Mouse (Mus musculus): ENCODE results near the gene Sept11. TPM values are rescaled to one million over a fixed set of nuclear protein-coding genes. Genes with fewer than 3 reads are reported as not detected.

The Sept11 gene
- total and polyA plus RNA-seq, 3 experiments = 72.3 to 138 (median 78.5) TPM

DNA sequence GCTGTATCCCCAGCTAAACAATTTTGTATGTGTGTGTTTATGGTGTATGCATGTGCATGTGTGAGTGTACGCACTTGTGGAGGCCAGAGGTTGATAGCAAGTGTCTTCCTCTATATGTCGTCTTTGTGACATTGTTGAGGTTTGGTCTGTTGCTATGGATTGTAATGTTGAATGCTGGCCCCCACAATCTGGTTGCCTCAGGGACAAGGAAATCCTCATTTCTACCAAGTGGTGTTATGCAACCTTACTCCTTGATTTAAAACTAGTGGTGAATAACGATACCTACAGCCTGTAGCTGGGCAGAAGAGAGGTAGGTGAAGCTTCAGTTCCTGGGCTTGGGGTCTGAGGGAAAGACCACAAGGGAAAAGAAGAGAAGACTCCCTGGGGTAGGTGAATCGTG is 7.3 kb upstream of the Sept11 start:
- in situ Hi-C loops (cut with MboI; ENCODE audit: low pct_ligation_motif_present, low pct_unique_long_range_greater_than_20kb, low sequenced_read_pairs) (no loop called here), dilution Hi-C loops (cut with MboI; ENCODE audit: extremely low pct_ligation_motif_present, extremely low pct_unique_long_range_greater_than_20kb, low sequenced_read_pairs) (no loop called here)
- no peak overlapping the region for H3K27ac ChIP-seq (ENCODE audit: insufficient read depth, low read depth)
- no peak for DNase-seq (ENCODE audit: extremely low read depth)
- H3K4me3 ChIP-seq (replicated peaks in 1 of 3; ENCODE audit: low read depth in 2 of 3, low read length in 2 of 3, poor library complexity in 1 of 3) = no peak overlapping the region
- no peak overlapping the region for H3K9ac ChIP-seq (ENCODE audit: insufficient read depth, low read depth)
- H3K36me3 ChIP-seq (replicated peaks in 1 of 2; ENCODE audit: control insufficient read depth in 1 of 2, insufficient read depth in 1 of 2, low read length in 1 of 2) = no peaks in the 10 kb centered on the region
- peaks cover 0 to 2% of the 10 kb centered on the region in 2 experiments; a peak in 2 of 4 replicates for H3K4me1 ChIP-seq (ENCODE audit: control insufficient read depth in 1 of 2, insufficient read depth in 2 of 2)
- H3K79me2 ChIP-seq (replicated peaks; ENCODE audit: control insufficient read depth, extremely low read depth, insufficient read depth, poor library complexity, severe bottlenecking) = no peaks in the 10 kb centered on the region
- H3K9me3 ChIP-seq (replicated peaks; ENCODE audit: low read length) = no peaks in the 10 kb centered on the region
- H3K27me3 ChIP-seq (replicated peaks) = no peaks in the 10 kb centered on the region
- TF ChIP-seq JUN (IDR thresholded peaks at IDR 0.05; ENCODE audit: insufficient read depth, low read depth, low read length) = no peak
- TF ChIP-seq ETS1 (conservative IDR thresholded peaks at IDR 0.05; ENCODE audit: low read depth, low read length) = no peak
- no peak for TF ChIP-seq HCFC1 (IDR thresholded peaks at IDR 0.05; ENCODE audit: low read depth, low read length)
- no peak for TF ChIP-seq SMC3 (IDR thresholded peaks at IDR 0.05; ENCODE audit: low read depth, low read length)
- TF ChIP-seq IRF4 (IDR thresholded peaks at IDR 0.05; ENCODE audit: low read depth, low read length) = no peak
- TF ChIP-seq BHLHE40 (IDR thresholded peaks at IDR 0.05; ENCODE audit: low read depth, low read length) = no peak
- TF ChIP-seq TBP (conservative IDR thresholded peaks at IDR 0.05; ENCODE audit: low read depth, low read length) = no peak
- TF ChIP-seq E2F4 (IDR thresholded peaks at IDR 0.05; ENCODE audit: insufficient replicate concordance, low read depth, low read length) = no peak
- no peak for TF ChIP-seq ZMIZ1 (IDR thresholded peaks at IDR 0.05; ENCODE audit: low read depth, low read length)
- TF ChIP-seq UBTF (IDR thresholded peaks at IDR 0.05; ENCODE audit: low read depth, low read length) = no peak
- no peak for TF ChIP-seq EP300 (IDR thresholded peaks at IDR 0.05; ENCODE audit: low read length)
- TF ChIP-seq PAX5 (IDR thresholded peaks at IDR 0.05; ENCODE audit: low read length) = no peak
- no peak for TF ChIP-seq RCOR1 (conservative IDR thresholded peaks at IDR 0.05; ENCODE audit: low read depth, low read length)
- TF ChIP-seq CHD2 (IDR thresholded peaks at IDR 0.05; ENCODE audit: low read length) = no peak
- no peak overlapping the region for H3K4me2 ChIP-seq (ENCODE audit: insufficient read depth, low read depth, poor library complexity, severe bottlenecking)

DNA sequence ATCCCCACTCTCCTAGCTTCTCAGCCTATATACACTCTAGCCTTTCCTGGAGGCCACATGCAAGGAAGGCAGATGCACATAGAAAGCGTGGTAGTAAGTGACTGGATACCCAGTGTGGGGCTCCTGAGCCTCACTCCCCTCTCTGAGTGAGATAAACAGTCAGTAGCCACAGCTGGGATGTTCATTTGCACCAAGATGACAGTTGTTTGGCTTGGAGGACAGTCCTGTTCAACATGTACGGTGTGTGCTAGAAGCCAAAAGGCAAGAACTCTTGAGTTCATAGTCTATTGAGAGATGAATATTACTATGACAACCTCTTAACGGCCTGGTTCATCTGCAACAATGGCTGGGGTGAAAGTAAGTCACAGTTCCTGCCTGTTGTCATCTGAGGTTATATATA is 2.0 kb upstream of the Sept11 start:
- H3K27me3 ChIP-seq (replicated peaks) = no peaks in the 10 kb centered on the region
- H3K27ac ChIP-seq (ENCODE audit: insufficient read depth, low read depth) = no peak overlapping the region
- no peak overlapping the region for H3K4me3 ChIP-seq (replicated peaks in 1 of 3; ENCODE audit: low read depth in 2 of 3, low read length in 2 of 3, poor library complexity in 1 of 3)
- in situ Hi-C loops (cut with MboI; ENCODE audit: low pct_ligation_motif_present, low pct_unique_long_range_greater_than_20kb, low sequenced_read_pairs) = loop anchor here (5.0 kb wide), 2 partner anchors 66 to 176 kb away; partner anchors contain the start of gene Ccng2
- no peaks in the 10 kb centered on the region for H3K9me3 ChIP-seq (replicated peaks; ENCODE audit: low read length)
- no peak overlapping the region for H3K9ac ChIP-seq (ENCODE audit: insufficient read depth, low read depth)
- no peak for DNase-seq (ENCODE audit: extremely low read depth)
- H3K4me1 ChIP-seq (ENCODE audit: control insufficient read depth in 1 of 2, insufficient read depth in 2 of 2) = peaks cover 3 to 30% of the 10 kb centered on the region in 2 experiments; a peak in 3 of 4 replicates
- dilution Hi-C loops (cut with MboI; ENCODE audit: extremely low pct_ligation_motif_present, extremely low pct_unique_long_range_greater_than_20kb, low sequenced_read_pairs) = no loop called here
- no peak overlapping the region for H3K4me2 ChIP-seq (ENCODE audit: insufficient read depth, low read depth, poor library complexity, severe bottlenecking)
- TF ChIP-seq HCFC1 (IDR thresholded peaks at IDR 0.05; ENCODE audit: low read depth, low read length) (no peak), UBTF (IDR thresholded peaks at IDR 0.05; ENCODE audit: low read depth, low read length) (no peak), EP300 (IDR thresholded peaks at IDR 0.05; ENCODE audit: low read length) (no peak), PAX5 (IDR thresholded peaks at IDR 0.05; ENCODE audit: low read length) (no peak), MAZ (IDR thresholded peaks at IDR 0.05; ENCODE audit: low read depth, low read length) (no peak), IRF4 (IDR thresholded peaks at IDR 0.05; ENCODE audit: low read depth, low read length) (no peak), SMC3 (IDR thresholded peaks at IDR 0.05; ENCODE audit: low read depth, low read length) (no peak), GABPA (IDR thresholded peaks at IDR 0.05; ENCODE audit: insufficient replicate concordance, low read depth, low read length) (no peak), CHD2 (IDR thresholded peaks at IDR 0.05; ENCODE audit: low read length) (no peak), SIN3A (IDR thresholded peaks at IDR 0.05; ENCODE audit: low read length) (no peak)
- H3K36me3 ChIP-seq (replicated peaks in 1 of 2; ENCODE audit: control insufficient read depth in 1 of 2, insufficient read depth in 1 of 2, low read length in 1 of 2) = no peaks in the 10 kb centered on the region
- peaks cover 27% of the 10 kb centered on the region for H3K79me2 ChIP-seq (replicated peaks; ENCODE audit: control insufficient read depth, extremely low read depth, insufficient read depth, poor library complexity, severe bottlenecking)

Data from CH12.LX (cell line).